8 mouse cellular contexts compared by ENCODE assay signal in the genomic region with DNA sequence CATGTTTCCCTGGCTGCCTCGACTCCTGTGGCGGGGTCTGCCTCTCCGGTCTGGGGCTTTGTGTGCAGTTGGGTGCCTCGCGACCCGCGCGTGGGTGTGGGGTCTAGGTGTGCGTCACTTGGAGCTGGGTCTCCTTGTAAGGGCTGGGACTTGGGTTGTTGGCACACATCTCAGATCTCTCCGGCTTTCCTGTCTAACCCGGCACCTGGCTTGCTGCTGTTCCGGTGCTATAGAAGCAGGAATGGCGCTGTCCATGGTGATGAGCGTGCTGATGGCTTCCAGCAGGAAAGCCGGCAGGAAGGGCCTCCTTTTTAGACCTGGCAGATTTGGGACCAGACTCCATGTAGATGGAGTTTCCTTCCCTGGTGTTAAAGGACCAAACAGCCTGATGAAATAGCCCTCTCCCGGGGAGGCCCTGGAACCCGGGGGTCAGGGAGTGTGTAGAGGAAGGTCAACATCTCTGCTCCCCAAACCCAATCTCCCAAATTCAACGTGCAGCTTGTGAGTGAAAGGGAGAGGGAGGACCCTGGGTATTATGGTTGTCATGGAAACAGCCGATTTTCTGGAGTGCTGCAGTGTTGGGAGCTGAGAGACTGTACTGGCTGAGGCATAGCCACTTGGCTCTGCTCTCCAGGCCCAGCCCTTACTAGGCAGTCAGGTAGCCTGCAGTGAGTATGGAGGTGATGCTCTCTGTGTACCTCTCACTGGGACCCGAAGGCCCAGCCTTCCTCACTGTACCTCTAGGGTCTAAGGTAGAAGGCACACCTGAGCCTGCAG. TPM values are rescaled to one million over a fixed set of nuclear protein-coding genes. Genes with fewer than 3 reads are reported as not detected.
DNase-seq lines count a peak whose midpoint lies in the region; ATAC-seq lines count a peak whose summit lies in the region.

No protein-coding gene starts in this region.

- peak; percentile 59 to 61 for DNase-seq in cerebellum, adult 18-20 months
- DNase-seq in cerebellum, adult 11 months: no peak
- peak; percentile 72 for DNase-seq in adipocyte (ENCODE audit: low spot score)
- DNase-seq in layer of hippocampus, adult 9-11 months: peak; percentile 82
- DNase-seq in lung, postnatal 36 days: peak; percentile 65

- ATAC-seq in embryonic facial prominence, embryonic 15.5 days (ENCODE audit: insufficient number of reproducible peaks, low FRiP score, low TSS enrichment, low read depth): no peak
- ATAC-seq in hindbrain, embryonic 12.5 days (ENCODE audit: low FRiP score): peak; percentile 32
- peak; percentile 29; the same call in 1 of the 2 replicates for ATAC-seq in stomach, embryonic 14.5 days (ENCODE audit: insufficient number of reproducible peaks, insufficient read depth, low FRiP score, low read depth)

- H3K27ac ChIP-seq in embryonic facial prominence, embryonic 15.5 days (replicated peaks): no peak overlapping the region
- H3K27ac ChIP-seq in hindbrain, embryonic 12.5 days: peak overlapping the region; percentile 93
- H3K27ac ChIP-seq in stomach, embryonic 14.5 days (ENCODE audit: low read length): no peak overlapping the region

- H3K9me3 ChIP-seq in embryonic facial prominence, embryonic 15.5 days (replicated peaks): no peaks in the 10 kb centered on the region
- H3K9me3 ChIP-seq in hindbrain, embryonic 12.5 days (replicated peaks): no peaks in the 10 kb centered on the region
- no peaks in the 10 kb centered on the region for H3K9me3 ChIP-seq in stomach, embryonic 14.5 days (ENCODE audit: control insufficient read depth, low read depth, low read length)

- peaks cover 23% of the 10 kb centered on the region for H3K4me1 ChIP-seq in embryonic facial prominence, embryonic 15.5 days
- peaks cover 69% of the 10 kb centered on the region for H3K4me1 ChIP-seq in hindbrain, embryonic 12.5 days
- H3K4me1 ChIP-seq in stomach, embryonic 14.5 days (ENCODE audit: control insufficient read depth, insufficient read depth, low read length): peaks cover 20% of the 10 kb centered on the region; the same call in 1 of the 2 replicates

- no peaks in the 10 kb centered on the region for H3K36me3 ChIP-seq in embryonic facial prominence, embryonic 15.5 days
- peaks cover 23% of the 10 kb centered on the region for H3K36me3 ChIP-seq in hindbrain, embryonic 12.5 days
- H3K36me3 ChIP-seq in stomach, embryonic 14.5 days (ENCODE audit: control insufficient read depth, insufficient read depth, low read length): no peaks in the 10 kb centered on the region

- peak overlapping the region; percentile 24 for H3K4me3 ChIP-seq in embryonic facial prominence, embryonic 15.5 days (replicated peaks)
- peak overlapping the region; percentile 85 for H3K4me3 ChIP-seq in hindbrain, embryonic 12.5 days
- H3K4me3 ChIP-seq in stomach, embryonic 14.5 days (ENCODE audit: low read depth, low read length): peak overlapping the region; percentile 25

- WGBS in embryonic facial prominence, embryonic 15.5 days: 2% methylated on average over 20 of the region's 20 CpGs
- WGBS in hindbrain, embryonic 12.5 days: 3% methylated on average over 20 of the region's 20 CpGs
- WGBS in stomach, embryonic 14.5 days: 4% methylated on average over 20 of the region's 20 CpGs

- no peak overlapping the region for H3K9ac ChIP-seq in embryonic facial prominence, embryonic 15.5 days
- H3K9ac ChIP-seq in hindbrain, embryonic 12.5 days: peak overlapping the region; percentile 70
- no peak overlapping the region for H3K9ac ChIP-seq in stomach, embryonic 14.5 days (replicated peaks; ENCODE audit: low read depth, low read length)

- H3K27me3 ChIP-seq in embryonic facial prominence, embryonic 15.5 days: peaks cover 96% of the 10 kb centered on the region
- peaks cover 44% of the 10 kb centered on the region for H3K27me3 ChIP-seq in hindbrain, embryonic 12.5 days
- H3K27me3 ChIP-seq in stomach, embryonic 14.5 days (ENCODE audit: control insufficient read depth, insufficient read depth, low read length): peaks cover 40% of the 10 kb centered on the region

- H3K4me2 ChIP-seq in embryonic facial prominence, embryonic 15.5 days (replicated peaks): peak overlapping the region; percentile 53
- H3K4me2 ChIP-seq in hindbrain, embryonic 12.5 days (replicated peaks): peak overlapping the region; percentile 84
- H3K4me2 ChIP-seq in stomach, embryonic 14.5 days (replicated peaks; ENCODE audit: low read depth, low read length): peak overlapping the region; percentile 60

RNA-seq across cellular contexts. Expression of a gene that starts 40.1 kb away (rescaled TPM):
- polyA plus RNA-seq in embryonic facial prominence, embryonic 15.5 days (2015; fragmentation: Nextera tagmentation; extraction: Ambion mirVana): not detected in 2 replicates
- not detected in 2 replicates for polyA plus RNA-seq in hindbrain, embryonic 12.5 days (2016; fragmentation: Nextera tagmentation; extraction: Ambion mirVana)
- not detected in 2 replicates for polyA plus RNA-seq in stomach, embryonic 14.5 days (2014; fragmentation: Nextera tagmentation; extraction: Ambion mirVana)

Comparison
In these comparisons a context has a peak if more than half of its experiments do, and no peak if none do; other contexts are left out.
1. H3K4me3 ChIP-seq: peak in every context shown above with its lines; median percentile 85 in hindbrain, embryonic 12.5 days; 25 in stomach, embryonic 14.5 days; 24 in embryonic facial prominence, embryonic 15.5 days.